Mouse (Mus musculus) liver, postnatal 0 days (tissue): ENCODE data around the gene Txnrd1.

Source experiments
- CTCF ChIP-seq: sonication (generic); IDR thresholded peaks from 2 replicates; pipeline ENCODE4 v1.5.1; 2016; ENCODE audit warnings: antibody characterized with exemption, low read depth
- EP300 ChIP-seq: IDR thresholded peaks from 2 replicates; pipeline ENCODE4 v1.6.1; 2016; ENCODE audit warnings: antibody characterized with exemption, low read depth, mild to moderate bottlenecking

DNA sequence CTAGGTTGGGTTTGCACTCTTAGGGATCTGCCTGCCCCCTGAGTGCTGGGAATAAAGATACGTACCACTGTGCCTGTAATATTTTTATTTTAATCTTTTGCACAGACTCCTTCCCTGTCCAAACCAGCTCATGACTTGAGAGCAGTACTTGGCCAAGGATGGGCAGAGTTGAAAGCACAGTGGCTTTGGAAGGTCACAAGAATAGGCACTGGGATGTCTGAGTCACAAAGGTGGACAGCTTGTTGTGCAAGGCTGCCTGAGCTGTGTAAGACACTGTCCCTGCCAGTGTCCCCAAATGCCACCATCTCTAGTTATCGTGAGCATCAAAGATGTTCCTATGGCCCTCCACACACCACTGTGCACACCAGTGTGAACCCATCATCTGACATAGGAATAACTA, 91.0 kb downstream of the Txnrd1 start:
- TF ChIP-seq CTCF = no peak
- no peak for TF ChIP-seq EP300
